Mouse (Mus musculus) layer of hippocampus, postnatal 10 days (tissue): Measurements from ENCODE around the gene 4930451I11Rik. TPM values are rescaled to one million over a fixed set of nuclear protein-coding genes. Genes with fewer than 3 reads are reported as not detected.
A peak's percentile ranks its signal among the peaks of the same experiment; 100 is the strongest.

ENCODE experiments used
- DNase-seq, 2 experiments: peaks; one replicate each; pipeline ENCODE4 v3.0.0; 2021; ENCODE audit warnings: low spot score in 2 of 2
- total RNA-seq, 2 experiments: library from RNA; stranded (reverse); gene quantifications; 2 replicates each; pipeline ENCODE4 v1.2.3; 2021

The 4930451I11Rik gene
- total RNA-seq, 2 experiments from 2014 or later, result not detected

GRCm38 (mm10) chr7:126800269-126801056 is 31.0 kb downstream of the 4930451I11Rik start:
- no peak for DNase-seq

GRCm38 (mm10) chr7:126799468-126800268 is 31.8 kb downstream of the 4930451I11Rik start:
- DNase-seq, result peak in 1 of 2 experiments; percentile 84

GRCm38 (mm10) chr7:126799050-126799467 is 32.4 kb downstream of the 4930451I11Rik start:
- peak; percentile 96 to 97 for DNase-seq

GRCm38 (mm10) chr7:126798127-126799049 is 33.1 kb downstream of the 4930451I11Rik start:
- DNase-seq, result peak in 1 of 2 experiments; percentile 43

- DNase-seq, result peak; percentile 34 to 44
Observed at GRCm38 (mm10) chr7:126797411-126798126, 33.9 kb downstream of the 4930451I11Rik start, which contains the start of gene Fam57b. Gene Fam57b, plus strand, starts transcription at chr7:126797668.

- DNase-seq, result peak in 1 of 2 experiments; percentile 51
Observed at GRCm38 (mm10) chr7:126796350-126796932, 35.0 kb downstream of the 4930451I11Rik start.

GRCm38 (mm10) chr7:126795387-126796317 is 35.8 kb downstream of the 4930451I11Rik start:
- peak in 1 of 2 experiments; percentile 43 for DNase-seq

GRCm38 (mm10) chr7:126794271-126794605 is 37.2 kb downstream of the 4930451I11Rik start:
- no peak for DNase-seq

GRCm38 (mm10) chr7:126793456-126794270 is 37.8 kb downstream of the 4930451I11Rik start:
- no peak for DNase-seq

GRCm38 (mm10) chr7:126792721-126793443 is 38.6 kb downstream of the 4930451I11Rik start:
- DNase-seq, result no peak

GRCm38 (mm10) chr7:126791851-126792720 is 39.4 kb downstream of the 4930451I11Rik start, which contains the start of gene Ppp4c:
Gene Ppp4c, minus strand, starts transcription at chr7:126792496.
- DNase-seq, result peak; percentile 96

- DNase-seq, result no peak
Observed at GRCm38 (mm10) chr7:126789141-126789540, 42.3 kb downstream of the 4930451I11Rik start.

- no peak for DNase-seq
Observed at GRCm38 (mm10) chr7:126786142-126786541, 45.3 kb downstream of the 4930451I11Rik start.

GRCm38 (mm10) chr7:126785056-126785455 is 46.4 kb downstream of the 4930451I11Rik start:
- DNase-seq, result no peak

GRCm38 (mm10) chr7:126784469-126784868 is 47.0 kb downstream of the 4930451I11Rik start:
- DNase-seq, result no peak

GRCm38 (mm10) chr7:126782693-126783092 is 48.7 kb downstream of the 4930451I11Rik start:
- no peak for DNase-seq
